Mouse (Mus musculus) v-Abl transformed pro-B cells (cell line): Measurements from ENCODE around the gene Rrp1b.

ENCODE experiments used
- in situ Hi-C, 2 experiments: fragments of 400-800 bp; cut with MboI; formaldehyde crosslinking; loops; one replicate each; pipeline ENCODE4 v1.15.1; 2025; ENCODE audit not compliant: unreplicated experiment in 2 of 2

Gene Rrp1b

DNA sequence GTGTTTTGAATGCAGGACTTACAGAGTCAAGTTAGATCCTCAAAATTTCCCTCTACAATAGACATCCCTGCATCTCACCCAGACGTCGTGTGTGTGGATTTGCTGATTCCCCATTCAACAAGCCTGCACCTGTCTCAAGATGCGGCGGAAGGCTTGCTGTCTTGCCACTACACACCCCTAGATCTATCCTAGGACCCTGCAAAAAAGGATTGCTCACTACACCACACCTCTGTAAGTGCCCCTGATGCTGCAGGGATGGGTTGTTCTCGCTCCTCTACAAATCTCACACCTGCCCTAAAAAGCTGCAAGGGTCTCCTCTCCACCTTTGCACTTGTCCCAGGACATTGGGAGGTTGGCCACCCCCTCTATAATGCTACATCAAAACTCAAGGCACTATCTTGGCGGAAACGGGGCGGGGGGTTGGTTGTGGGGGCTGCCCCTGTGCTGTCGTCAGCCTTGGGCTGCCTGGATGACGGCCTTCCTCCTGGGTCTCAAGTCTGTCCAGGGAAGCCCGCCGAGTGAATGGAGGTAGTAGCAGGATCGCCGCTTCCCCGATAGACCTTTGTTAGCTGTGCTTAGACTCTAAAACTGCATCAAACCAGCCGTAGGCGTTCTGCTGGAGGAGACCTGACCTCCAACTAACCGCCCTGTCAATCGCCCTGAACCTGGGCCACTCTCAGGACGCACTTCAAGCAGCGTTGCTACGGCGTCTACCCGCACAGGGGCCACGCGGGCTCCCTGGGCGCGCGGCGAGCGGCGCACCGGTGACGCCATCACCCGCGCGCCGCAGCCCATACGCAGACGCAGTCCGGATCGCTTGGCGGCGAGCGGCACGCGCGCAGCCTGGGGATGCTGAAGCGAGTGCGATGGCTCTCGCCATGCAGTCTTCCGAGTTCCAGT lies at the start of gene Rrp1b, which contains the start of gene Hsf2bp:
Gene Rrp1b (plus strand): TSS at position 492 of the 900 bp plus-strand sequence.
Gene Hsf2bp (minus strand): TSS at position 741 of the 900 bp plus-strand sequence.
- in situ Hi-C loops, result no loop called here

DNA sequence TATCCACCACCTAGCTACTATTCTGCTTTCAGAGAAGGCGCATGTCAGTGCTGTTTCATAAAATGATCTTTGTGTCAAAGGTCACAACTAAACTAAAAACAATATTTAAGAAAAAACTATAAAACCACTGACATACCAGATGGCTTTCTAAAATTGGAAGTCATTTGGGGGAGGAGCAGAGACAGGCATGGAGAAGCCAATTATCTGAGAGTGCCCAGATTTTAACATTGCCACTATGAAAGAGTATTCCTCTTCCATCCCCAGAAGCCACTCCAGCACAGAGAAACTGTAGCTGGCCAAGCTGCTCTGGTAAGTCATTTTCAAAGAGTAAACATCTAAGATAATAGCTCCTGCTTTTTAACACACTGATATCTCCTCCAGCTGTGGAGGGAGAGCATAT lies 49.0 kb upstream of the Rrp1b start:
- in situ Hi-C loops, result loop anchor here in 1 of 2 experiments (25.0 kb wide), 1 partner anchor 1450 kb away; no protein-coding TSS in a partner anchor

DNA sequence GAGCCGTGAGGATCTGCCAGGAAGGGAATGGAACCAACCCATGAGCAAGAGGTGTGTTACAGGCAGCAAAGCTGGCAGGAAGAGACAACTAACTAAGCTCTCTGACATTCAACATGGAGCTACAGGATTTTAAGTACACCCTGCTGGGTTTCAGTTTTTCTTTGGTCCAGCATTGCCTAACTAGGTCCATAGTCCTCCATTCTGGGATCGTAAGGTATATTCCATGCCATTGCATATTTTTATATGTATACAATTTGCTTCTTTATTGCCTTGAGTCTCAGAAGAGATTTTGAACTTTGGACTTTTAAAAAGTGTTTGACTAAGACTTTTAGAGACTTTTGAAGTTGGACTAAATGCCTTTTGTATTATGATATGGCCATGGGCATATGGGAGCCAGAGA lies 46.9 kb upstream of the Rrp1b start:
- in situ Hi-C loops, result loop anchor here in 1 of 2 experiments (25.0 kb wide), 1 partner anchor 1452 kb away; no protein-coding TSS in a partner anchor

DNA sequence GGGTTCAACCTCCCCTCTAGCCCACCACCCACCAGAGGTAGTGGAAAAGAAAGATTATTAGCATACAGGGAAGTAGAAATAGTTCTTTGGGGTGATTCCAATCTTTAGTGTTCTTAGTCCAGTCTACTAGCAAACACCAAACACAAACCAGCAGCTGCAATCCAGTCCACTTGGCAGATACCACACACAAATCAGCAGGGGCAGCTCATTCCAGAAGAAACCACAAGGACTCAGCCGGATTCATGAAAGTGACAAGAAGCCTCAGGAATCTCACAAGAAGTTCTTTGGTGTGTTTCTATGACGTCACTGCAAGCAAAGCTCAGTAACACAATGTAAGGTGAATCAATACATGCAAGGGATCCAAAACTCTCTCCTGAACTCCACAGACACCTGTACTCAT lies 43.9 kb upstream of the Rrp1b start:
- in situ Hi-C loops, result loop anchor here in 1 of 2 experiments (25.0 kb wide), 1 partner anchor 1455 kb away; no protein-coding TSS in a partner anchor

DNA sequence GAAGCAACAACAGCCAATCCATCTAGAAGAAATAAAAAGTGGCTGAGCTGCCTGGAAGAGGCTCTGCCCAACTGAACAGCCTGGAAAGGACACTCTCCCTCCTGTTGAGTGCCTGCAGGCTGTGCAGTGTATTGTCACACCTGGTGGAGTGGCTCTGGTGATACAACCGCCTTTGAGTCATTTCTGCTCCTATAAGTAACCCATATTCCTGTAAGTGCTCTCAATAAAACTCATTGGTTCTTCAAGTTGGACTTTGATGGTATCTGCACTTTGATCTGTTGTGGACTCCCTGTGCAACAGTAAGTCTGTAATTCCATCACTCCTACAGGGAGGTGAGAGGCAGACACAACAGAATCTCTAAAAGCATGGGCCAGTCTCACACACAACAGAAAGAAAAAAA lies 42.5 kb upstream of the Rrp1b start:
- in situ Hi-C loops, result loop anchor here in 1 of 2 experiments (25.0 kb wide), 1 partner anchor 1456 kb away; no protein-coding TSS in a partner anchor

DNA sequence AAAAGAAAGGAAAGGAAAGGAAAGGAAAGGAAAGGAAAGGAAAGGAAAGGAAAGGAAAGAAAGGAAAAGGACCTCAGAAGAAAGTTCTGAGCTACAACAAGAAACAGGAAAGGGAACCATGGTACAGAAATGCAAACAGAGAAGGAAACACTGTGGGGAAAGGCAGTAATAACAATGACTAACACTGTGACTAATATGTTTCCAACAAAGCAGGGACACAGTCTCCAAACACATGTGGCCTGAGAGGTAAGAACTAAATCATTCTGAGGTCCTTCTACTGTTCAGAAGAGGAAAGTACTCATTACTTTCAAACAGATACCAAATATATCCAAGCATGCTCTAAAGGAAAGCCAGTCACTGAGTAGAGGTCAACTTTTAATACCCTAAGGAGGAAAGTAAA lies 41.8 kb upstream of the Rrp1b start:
- in situ Hi-C loops, result loop anchor here in 1 of 2 experiments (25.0 kb wide), 1 partner anchor 1457 kb away; no protein-coding TSS in a partner anchor

DNA sequence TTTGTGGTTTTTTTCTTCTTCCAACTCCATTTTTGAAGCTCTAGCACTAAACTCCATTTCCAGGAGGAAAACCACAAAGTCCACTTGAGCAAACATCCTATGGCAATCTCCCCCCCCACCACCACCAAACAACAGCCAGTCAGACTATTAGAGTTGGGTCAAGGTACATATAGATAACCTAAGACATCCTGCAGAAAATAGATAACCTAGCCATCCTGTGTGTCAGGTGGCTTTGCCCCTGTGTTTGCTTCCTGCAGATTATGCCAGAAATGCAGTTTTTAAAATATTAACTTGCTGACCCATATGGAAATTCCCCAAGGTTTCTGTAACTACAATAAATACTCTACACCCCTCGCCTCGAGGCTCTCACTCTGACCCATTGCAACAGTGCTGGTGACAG lies 40.1 kb upstream of the Rrp1b start:
- in situ Hi-C loops, result loop anchor here in 1 of 2 experiments (25.0 kb wide), 1 partner anchor 1458 kb away; no protein-coding TSS in a partner anchor

DNA sequence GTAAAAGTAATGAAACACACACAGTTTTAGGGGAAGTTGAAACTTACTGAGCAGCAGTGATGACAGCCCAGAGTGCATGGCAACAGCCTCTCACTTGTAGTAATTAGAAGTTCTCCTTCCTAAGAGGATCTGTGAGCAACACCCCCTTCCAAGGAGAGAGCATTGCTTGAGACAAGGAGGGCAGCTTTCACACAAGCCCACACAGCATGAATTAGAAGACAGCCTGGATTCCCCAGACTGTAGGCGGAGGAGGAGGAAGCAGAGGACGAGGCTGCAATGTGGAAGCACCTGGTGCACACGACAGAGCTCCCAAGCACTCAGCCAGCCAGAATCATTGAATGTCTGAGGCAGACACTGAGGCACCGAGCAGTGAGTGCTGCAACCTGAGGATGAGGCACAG lies 39.6 kb upstream of the Rrp1b start:
- in situ Hi-C loops, result loop anchor here in 1 of 2 experiments (25.0 kb wide), 1 partner anchor 1459 kb away; no protein-coding TSS in a partner anchor

DNA sequence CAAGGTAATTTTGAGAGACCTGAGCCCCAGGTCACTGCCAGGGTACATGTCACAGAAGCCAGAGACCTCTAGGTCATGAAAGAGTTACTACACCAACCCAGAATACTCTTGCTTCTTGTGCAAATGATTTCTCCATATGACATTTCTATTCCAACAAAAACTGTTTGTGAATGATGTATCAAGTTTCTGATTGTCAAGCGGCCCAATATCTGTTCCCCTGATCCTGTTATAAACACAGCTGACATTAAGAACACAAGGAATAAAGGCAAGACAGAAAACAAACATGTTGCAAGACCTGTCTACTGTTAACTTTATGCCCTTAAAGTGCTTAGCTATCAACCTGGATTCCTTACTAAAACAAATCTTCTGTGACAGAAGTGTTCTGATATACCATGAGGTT lies 37.5 kb upstream of the Rrp1b start:
- in situ Hi-C loops, result loop anchor here in 1 of 2 experiments (25.0 kb wide), 1 partner anchor 1461 kb away; no protein-coding TSS in a partner anchor

DNA sequence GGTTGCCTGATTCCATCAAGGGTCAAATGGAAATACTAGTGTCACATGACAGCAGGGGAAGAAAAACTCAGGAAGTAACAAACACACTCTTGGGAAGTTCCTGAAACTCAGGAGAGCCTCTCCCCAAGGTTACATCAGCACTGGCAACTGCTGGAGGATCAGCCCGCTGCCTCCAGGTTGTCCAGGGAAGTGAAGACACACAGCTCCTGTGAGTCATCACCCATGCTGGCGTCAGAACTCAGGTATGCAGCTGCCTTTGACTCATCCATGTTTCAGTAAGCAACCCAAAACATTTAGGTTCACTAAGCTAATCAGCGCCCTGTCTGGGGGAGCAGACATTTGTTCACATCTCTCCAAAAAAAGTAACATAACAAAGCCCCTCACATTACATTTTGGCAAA lies 32.6 kb upstream of the Rrp1b start:
- in situ Hi-C loops, result loop anchor here in 1 of 2 experiments (25.0 kb wide), 1 partner anchor 1016 kb away; no protein-coding TSS in a partner anchor

DNA sequence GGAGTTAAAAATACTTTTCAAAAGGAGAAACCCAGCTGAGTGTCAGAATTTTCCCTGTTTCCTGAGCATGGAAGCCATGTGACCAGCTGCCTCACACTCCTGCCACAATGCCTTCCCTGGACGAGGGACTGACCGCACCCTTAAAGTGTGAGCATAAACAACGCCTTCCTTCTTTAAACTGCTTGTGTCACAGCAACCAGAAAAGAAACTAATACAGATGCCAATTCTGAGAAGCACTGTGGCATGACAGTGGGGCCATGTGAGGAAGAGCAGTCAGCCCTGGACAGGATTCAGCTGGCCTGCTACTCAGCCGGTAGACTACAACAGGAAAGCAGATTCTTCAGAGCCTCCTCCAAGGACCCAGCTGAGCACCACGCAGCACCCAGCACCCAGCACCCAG lies 29.1 kb upstream of the Rrp1b start:
- in situ Hi-C loops, result loop anchor here in 1 of 2 experiments (25.0 kb wide), 1 partner anchor 1019 kb away; no protein-coding TSS in a partner anchor

DNA sequence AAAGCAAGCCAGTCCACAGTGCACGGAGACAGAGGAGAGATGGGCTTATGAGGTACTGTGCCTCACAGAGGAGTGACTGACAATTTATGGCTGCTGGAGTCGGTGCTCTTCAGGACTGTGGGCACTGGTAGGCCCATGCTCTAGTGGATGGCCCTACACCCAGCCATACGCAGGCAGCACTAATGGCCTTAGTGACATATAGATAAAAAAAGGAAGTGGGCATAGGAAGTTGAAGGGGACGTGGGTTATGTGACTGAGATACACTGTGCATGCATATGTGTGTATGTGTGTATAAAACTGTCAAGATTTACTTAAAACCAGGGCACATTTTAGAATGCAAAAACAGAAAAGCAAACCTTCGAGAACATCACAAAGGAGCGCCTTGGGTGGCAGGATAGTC lies 24.2 kb upstream of the Rrp1b start:
- in situ Hi-C loops, result loop anchor here in 1 of 2 experiments (25.0 kb wide), 1 partner anchor 1024 kb away; no protein-coding TSS in a partner anchor

DNA sequence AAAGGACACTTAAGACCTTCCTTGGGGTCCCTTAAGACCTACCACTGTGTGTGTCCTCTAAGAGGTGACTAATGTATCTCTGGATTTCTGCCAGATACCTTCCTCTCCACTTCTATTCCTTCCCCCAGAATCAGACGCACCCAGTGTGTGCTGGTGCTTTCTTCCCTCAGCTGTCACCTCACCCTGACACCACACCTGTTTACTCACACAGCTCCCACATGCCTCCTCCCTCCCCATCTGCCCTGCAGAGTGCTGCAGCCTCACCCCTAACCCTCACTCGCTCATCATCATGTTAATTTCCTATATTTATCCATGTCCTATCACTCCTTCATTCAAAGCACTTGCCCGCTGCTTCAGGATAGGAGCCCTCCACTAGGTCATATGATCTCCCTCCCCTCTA lies 23.6 kb upstream of the Rrp1b start:
- in situ Hi-C loops, result loop anchor here in 1 of 2 experiments (25.0 kb wide), 1 partner anchor 1025 kb away; no protein-coding TSS in a partner anchor

DNA sequence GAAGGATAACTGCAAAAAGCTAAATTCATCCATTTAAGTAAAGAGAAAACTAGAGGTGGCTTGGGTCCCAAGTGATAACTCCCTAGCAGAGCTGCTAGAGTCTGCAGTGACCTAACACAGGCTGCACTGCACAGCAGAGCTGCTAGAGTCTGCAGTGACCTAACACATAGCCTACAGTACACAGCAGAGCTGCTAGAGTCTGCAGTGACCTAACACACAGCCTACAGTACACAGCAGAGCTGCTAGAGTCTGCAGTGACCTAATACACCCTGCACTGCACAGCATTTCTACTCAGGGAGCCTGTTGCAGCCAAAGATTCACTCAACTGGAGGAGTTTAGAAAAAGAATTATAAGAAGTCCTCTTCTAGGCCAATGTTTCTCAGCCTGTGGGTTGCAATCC lies 22.2 kb upstream of the Rrp1b start:
- in situ Hi-C loops, result loop anchor here in 1 of 2 experiments (25.0 kb wide), 1 partner anchor 1026 kb away; no protein-coding TSS in a partner anchor

DNA sequence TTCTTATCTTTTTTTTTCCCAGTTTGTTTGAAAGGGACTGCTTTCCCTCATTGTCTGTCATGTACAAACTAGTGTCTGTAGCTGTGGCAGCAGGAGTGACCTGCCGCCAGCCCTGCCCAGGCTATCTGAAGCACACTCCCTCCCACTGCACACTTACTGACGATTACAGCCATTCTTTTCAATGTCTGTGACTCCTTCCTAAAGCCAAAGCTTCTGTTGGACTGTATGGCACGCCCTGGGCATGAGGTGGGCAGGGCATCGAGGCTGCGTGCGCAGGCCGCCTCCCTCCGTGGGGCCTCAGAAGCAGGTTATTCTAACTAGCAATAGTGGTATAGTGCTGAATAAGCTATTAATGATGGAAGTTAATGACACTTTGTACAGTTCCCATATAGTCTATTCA lies 19.4 kb upstream of the Rrp1b start:
- in situ Hi-C loops, result loop anchor here in 1 of 2 experiments (25.0 kb wide), 1 partner anchor 1029 kb away; no protein-coding TSS in a partner anchor

DNA sequence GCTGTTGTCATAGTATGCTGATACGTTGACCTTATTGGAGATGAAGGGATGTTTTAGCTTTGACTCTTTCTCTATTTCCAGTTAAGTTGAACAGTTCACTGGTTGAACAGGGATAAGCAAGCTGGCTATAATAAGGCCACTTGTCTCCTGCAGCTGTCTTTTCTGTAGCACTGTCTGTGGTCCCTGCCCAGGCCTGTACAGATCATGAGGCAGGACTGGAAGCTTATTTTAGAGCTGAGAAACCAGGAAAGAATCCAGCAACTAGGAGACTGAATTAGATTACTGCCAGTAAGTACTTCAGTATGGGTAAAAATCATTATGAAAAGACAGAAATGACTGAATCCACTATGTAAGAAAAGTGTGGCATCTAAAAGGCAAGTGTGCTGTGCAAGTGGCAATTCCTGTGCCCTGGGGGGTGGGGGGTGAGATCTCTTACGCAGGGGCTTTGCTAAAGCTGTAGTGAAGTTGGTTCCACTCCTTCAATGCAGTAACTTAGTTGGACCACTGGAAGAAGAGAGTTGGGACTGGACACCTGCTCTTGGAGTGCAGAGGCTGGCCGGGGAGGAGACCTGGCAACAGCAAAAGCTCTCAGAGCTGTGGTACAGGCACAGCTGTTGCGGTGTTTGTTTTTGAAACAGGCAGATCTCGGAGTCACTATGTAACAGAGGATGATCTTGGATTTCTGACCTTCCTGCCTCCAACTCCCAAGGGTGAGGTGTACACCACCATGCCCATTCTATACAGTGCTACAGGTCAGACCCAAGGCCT lies 17.6 kb upstream of the Rrp1b start:
- in situ Hi-C loops, result loop anchor here in 1 of 2 experiments (25.0 kb wide), 1 partner anchor 1031 kb away; no protein-coding TSS in a partner anchor

DNA sequence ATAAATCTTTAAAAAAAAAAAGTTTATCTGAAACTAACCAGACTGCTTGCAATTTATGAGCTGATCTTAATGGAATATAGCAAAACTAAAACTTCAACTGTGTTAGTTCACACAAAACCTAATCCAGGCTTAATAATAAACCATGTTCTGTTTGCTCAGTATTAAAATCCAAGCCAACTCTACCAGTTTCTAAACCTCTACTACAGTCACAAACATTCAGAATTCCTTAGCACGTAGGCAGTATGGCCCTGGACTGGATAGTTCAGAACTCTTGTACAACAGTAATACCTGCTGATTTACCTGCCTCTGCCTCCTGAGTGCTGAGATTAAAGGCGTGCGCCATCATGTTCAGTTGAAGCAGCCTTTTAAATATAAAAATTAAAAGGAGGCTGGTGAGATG lies 13.9 kb upstream of the Rrp1b start:
- in situ Hi-C loops, result loop anchor here in 1 of 2 experiments (5.0 to 25.0 kb wide), 3 partner anchors 155 to 1035 kb away; no protein-coding TSS in a partner anchor

DNA sequence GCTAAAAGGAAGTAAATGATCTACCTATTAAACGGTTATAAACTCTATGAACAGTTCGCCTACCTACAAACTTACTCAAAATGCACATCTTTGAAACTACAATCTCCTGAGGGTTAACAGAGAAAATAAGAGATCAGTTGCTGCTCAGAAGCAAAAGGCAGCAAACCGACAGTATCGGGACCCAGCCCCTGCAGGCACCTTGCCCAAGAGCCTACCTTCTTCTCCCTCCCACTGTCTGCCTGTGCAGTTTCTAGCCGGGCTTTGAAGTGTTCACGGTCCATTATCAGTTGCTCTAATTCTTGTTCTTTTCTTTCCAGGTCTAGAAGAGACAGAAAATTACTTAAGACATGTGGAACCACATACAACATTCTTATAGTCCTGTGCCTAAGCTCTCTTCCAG lies 13.3 kb upstream of the Rrp1b start:
- in situ Hi-C loops, result loop anchor here in 1 of 2 experiments (5.0 to 25.0 kb wide), 3 partner anchors 155 to 1035 kb away; no protein-coding TSS in a partner anchor

DNA sequence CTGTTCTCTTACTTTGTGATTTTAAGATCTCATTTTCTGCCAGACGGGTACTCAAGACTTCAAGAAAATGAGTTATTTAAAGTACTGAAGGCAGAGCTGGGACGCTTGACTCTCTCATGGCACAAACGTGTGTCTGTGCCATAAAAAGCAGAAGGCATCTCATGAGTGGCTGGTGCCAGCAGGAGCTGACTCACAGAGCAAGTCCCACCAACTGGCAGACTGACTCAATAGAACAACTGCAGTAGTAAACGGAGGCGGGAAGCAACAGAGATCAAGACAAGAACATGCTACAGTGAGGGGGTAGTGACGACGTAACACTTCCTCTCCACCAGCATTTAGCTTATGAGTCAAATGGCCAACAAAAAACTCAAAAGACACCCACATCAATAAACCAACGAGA lies 12.8 kb upstream of the Rrp1b start:
- in situ Hi-C loops, result loop anchor here in 1 of 2 experiments (5.0 to 25.0 kb wide), 3 partner anchors 156 to 1036 kb away; no protein-coding TSS in a partner anchor

DNA sequence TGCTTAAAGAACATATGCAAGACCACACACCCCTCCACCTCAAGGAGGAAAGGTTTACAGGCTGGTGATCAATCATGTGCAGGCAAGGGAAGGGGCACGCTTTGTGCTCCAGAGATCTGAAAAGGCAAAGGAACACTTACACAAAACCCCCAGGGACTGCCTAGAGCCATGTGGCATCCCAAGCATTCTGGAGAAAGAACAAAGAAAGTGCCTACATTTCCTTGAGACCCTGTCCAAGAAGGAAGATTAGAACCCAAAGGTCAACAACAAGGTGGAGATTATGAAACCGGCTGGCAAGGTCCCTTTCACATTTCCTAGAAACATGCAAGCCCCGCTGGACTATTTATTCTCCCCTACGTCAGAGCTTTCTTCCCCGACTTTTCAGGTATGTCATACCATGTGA lies 11.2 kb upstream of the Rrp1b start:
- in situ Hi-C loops, result loop anchor here (5.0 to 25.0 kb wide), 6 partner anchors 48 to 1037 kb away; partner anchors contain the start of gene Sik1 (in 1 of the 2)
